Mouse (Mus musculus): ENCODE results near the gene Wipf2. TPM values are rescaled to one million over a fixed set of nuclear protein-coding genes. Genes with fewer than 3 reads are reported as not detected.

The Wipf2 gene
- polyA plus RNA-seq, 1 experiment: 9.9 TPM

- no peak for DNase-seq (ENCODE audit: low read depth, low spot score)
- 57% methylated on average over 15 of the region's 15 CpGs for WGBS
These were observed 75.9 kb downstream of the Wipf2 start for GRCm38 (mm10) chr11:98939084-98939952.

- WGBS: 53% methylated on average over 11 of the region's 11 CpGs
- DNase-seq (ENCODE audit: low read depth, low spot score): no peak
These were observed 76.7 kb downstream of the Wipf2 start for GRCm38 (mm10) chr11:98939953-98940641.

GRCm38 (mm10) chr11:98940776-98941175 lies 77.3 kb downstream of the Wipf2 start:
- DNase-seq (ENCODE audit: low read depth, low spot score): no peak
- 32% methylated on average over 3 of the region's 3 CpGs for WGBS

GRCm38 (mm10) chr11:98941341-98941825 lies 77.9 kb downstream of the Wipf2 start:
- DNase-seq (ENCODE audit: low read depth, low spot score): no peak
- WGBS: 1% methylated on average over 12 of the region's 12 CpGs

DNA sequence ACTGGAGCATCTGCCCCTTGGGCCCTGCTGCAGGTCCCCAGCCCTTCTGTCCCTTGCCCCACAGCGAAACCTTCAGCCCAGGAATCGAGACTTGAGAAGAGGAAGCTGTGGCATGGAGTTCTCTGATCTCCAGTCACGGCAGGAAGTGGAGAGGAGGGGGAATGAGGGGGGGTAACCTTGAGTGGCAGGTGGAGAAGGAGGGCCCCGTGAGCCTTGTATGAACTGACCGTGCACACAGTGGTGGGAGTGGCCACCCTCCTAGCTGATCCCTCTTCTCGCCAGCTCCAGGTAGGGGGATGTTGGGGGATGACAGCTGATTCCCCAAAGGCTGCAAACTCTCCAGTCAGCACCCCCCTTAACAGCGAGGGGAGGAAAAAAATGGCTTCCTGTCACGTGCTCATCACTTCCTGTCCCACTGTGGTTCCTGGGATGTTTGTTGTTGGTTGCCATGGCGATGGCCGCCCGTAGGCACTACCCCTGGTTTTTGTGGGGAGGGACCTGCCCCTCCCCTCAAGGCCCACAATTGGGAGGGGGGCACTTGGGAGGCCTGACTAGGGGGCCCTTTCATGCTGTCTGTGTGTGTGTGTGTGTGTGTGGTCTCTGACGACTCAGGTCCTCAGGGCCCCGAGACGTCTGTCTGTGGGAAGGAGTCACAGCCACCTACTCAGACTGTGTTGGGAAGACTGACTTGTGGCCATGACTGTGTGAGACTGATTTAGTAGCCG lies 78.5 kb downstream of the Wipf2 start:
- no peak for DNase-seq (ENCODE audit: low read depth, low spot score)
- 7% methylated on average over 15 of the region's 15 CpGs for WGBS

DNA sequence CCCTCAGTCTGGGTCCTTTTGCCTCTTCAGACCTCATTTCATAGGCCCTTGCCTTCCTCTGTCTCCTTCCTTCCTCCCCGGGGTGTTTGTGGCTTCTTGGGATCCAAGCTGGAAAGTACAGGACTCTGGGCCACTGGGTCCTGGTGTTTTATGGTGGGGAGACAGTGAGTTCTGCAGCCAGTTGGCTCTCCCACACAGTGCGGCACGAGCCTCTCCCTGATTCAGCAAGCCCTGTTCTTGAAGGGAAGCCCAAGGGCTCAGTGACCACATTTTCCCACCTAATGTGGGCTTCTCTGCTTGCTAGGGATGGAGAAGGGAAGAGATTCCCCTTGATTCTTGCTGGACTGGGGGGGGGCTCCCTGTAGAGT lies 79.1 kb downstream of the Wipf2 start:
- no peak for DNase-seq (ENCODE audit: low read depth, low spot score)
- WGBS: 25% methylated on average over 3 of the region's 3 CpGs

DNA sequence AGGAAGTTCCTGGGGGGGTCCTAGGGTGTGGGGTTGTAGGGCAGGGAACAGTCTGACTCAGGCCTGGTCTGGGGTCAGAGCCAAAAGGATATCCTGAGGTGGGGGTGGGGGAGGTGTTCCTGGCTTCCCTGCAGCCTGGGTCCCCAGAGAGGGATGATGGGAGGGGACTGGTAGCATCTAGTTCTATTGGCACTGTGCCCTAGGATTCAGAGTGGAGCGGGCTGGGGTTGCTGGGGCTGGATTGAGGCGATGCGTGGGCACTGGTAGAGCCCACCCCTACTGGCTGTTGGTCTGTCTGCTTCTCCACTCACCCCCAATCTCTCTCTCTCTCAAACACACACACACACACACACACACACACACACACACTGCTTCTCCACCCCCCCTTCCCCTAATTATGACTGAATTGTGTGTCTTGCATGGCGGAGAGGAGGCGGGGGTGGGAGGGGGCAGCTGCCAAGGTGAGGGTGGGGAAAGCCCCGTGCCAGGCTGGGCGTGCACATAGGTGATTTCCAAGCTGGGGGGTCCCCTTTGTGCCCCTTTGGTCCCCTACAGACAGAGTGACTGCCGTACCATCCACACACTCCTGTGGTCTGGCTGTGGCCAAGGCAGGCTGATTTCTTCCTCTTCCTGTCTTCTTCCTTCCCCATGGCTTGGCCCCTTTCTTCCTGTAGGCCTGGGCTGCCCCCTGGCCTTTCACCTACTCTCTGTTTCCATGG lies 79.6 kb downstream of the Wipf2 start:
- WGBS: 66% methylated on average over 8 of the region's 8 CpGs
- no peak for DNase-seq (ENCODE audit: low read depth, low spot score)

DNA sequence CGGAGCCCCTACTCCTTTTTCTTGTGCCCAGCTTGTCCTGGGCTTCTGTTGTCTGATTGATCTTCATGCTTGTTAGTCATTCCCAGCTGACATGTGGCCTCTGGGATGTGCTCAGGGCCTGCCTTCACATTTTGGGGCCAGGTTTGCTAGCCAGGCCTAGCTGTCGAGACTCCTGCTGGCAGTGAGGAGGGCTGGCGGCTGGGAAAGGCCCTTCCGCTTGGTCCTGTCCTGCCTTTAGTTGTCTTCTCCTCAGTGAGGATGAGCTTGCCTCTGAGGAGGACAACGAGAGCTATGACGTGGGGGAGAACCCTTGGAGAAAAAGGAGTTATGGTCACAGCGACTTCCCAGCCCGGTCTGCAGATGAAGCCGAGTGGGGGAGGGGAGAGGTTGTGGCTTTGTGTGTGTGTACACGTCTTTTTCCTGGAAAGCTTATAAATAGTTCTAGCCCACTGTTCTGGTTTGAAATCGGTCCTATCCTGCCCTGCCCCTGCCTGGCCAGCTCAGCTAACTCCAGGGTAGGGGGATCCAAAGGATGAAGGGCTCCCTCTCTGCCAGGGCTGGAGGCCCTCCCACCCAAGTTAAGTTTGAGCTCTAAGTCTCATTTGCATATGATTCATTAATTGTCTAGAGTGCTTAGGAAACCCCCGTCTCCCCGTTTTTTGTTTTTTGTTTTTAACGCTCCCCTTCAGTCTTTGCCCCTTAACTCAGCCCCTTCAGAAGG lies 80.5 kb downstream of the Wipf2 start:
- no peak for DNase-seq (ENCODE audit: low read depth, low spot score)
- 55% methylated on average over 14 of the region's 14 CpGs for WGBS

DNA sequence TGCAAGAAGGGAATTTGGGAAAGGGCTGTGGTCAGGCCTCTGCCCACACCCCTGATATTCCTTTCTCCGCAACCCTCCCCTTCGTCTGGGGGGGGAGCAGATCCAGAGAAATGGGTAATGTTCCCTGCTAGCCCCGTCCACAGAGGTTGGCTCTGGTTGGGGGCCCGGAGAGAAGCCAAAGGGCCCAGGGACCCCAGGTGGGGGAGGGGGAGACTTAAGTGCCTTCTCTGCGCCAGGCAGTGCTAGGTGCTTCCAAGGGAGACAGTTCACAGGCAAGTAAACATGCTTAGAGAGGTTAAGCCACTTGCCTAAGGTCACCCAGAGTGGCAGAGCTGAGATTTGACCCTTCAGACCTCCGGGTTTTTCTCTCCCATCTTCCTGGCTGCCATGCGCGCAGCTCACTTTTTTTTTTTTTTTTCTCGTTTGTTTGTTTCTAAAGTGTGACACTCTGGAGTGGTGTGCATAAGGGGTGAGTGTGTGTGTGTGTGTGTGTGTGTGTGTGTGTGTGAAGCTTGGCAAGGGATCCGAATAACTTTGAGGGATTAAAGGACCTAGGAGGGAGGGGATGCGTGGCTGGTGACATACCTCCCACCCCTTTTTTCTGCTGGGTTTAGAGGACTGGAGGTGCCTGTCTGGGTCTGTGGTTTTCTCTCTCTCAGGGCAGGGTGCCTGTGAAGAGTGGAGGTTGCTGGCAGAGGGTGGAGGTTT lies 81.6 kb downstream of the Wipf2 start:
- WGBS: 52% methylated on average over 11 of the region's 11 CpGs
- DNase-seq (ENCODE audit: low read depth, low spot score): no peak

- 28% methylated on average over 3 of the region's 3 CpGs for WGBS
- DNase-seq (ENCODE audit: low read depth, low spot score): no peak
These were observed 82.2 kb downstream of the Wipf2 start for GRCm38 (mm10) chr11:98945605-98945977.

GRCm38 (mm10) chr11:98947969-98948569 lies 84.6 kb downstream of the Wipf2 start:
- 68% methylated on average over 18 of the region's 18 CpGs for WGBS
- DNase-seq (ENCODE audit: low read depth, low spot score): no peak

- 77% methylated on average over 12 of the region's 12 CpGs for WGBS
- no peak for DNase-seq (ENCODE audit: low read depth, low spot score)
These were observed 86.0 kb downstream of the Wipf2 start for GRCm38 (mm10) chr11:98949242-98949957.

GRCm38 (mm10) chr11:98949958-98950460 lies 86.6 kb downstream of the Wipf2 start:
- no peak for DNase-seq (ENCODE audit: low read depth, low spot score)
- WGBS: 67% methylated on average over 7 of the region's 7 CpGs

DNA sequence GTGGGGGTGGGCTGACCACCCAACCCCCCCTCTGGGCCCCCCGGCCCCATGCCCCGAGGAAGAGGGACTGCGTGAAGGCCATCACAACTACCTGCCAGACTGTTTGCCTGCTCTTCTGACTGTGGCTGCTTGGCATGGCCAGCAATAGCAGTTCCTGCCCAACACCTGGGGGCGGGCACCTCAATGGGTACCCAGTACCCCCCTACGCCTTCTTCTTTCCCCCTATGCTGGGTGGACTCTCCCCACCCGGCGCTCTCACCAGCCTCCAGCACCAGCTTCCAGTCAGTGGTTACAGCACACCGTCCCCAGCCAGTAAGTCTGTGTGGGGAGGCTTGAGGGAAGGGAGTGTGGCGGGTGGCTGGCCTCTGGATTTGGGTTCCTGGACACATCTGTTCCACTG lies 87.0 kb downstream of the Wipf2 start:
- DNase-seq (ENCODE audit: low read depth, low spot score): no peak
- 76% methylated on average over 9 of the region's 9 CpGs for WGBS

DNA sequence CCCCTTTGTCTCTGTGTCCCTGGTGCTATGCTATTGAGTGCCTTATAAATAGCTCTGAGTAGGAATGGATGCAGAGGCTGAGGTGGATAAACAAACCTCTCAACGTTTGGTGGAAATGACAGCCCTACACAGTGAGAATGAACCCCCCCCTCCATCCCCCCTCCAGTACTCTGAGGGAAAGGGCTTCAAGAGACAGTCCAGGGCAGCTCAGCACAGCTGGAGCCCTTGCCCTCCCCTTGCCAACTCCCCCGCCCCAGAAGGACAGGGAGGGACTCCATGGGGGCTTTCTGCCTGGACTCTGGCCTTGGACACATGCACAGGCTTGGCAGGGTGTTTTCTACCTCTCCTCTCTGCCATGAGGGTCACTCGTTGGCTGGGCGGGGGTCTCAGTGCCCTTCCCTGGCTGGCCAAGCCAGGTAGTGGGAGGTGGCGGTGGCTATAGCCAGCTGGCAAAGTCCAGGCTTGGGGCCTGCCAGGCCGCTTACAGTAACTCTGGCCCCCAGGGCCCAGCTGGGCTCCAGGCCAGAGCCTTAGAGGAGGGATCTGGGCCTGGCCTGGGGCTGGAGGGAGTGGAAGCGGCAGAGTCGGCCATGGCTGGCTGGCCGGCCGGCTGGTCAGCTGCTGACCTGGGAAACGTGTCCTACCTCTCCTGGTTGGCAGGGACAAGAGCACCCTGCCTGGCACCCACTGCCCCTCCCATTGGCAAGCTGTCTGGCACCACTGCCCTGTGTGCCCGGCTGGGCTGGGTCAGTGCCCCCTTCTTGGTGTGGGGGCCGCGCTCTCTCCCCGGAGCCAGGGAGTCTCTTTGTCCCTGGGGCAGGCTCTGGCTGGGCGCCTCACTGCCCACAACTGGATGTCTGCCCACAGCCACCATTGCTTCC lies 87.8 kb downstream of the Wipf2 start:
- WGBS: 57% methylated on average over 16 of the region's 16 CpGs
- no peak for DNase-seq (ENCODE audit: low read depth, low spot score)

DNA sequence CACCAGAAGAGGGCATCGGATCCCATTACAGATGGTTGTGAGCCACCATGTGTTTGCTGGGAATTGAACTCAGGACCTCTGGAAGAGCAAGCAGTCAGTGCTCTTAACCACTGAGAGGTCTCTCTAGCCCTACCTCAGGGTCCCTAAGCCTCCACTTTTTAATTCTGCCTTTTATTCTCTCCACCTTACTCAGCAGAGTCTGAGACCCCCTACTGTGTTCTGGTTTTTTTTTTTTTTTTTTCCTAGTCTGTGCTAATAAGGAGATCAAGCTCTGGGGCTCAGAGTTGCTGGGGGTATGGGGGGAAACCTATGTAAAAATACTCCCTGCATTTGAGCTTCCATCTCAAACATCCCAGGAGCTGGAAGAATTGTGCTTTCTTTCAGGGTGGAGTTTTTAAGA lies 88.7 kb downstream of the Wipf2 start:
- DNase-seq (ENCODE audit: low read depth, low spot score): no peak
- 68% methylated on average over 1 of the region's 1 CpGs for WGBS

Measured in large intestine, adult 2 months (tissue).